Mouse (Mus musculus): ENCODE results near the gene Tph2.

- TF ChIP-seq POLR2A (IDR thresholded peaks at IDR 0.05; ENCODE audit: borderline replicate concordance, control insufficient read depth, low read depth, low read length), result no peak
- TF ChIP-seq CTCF (IDR thresholded peaks at IDR 0.05; ENCODE audit: control insufficient read depth, insufficient read depth, low read length), result no peak
Observed at GRCm38 (mm10) chr10:115181034-115181433, 3.8 kb downstream of the Tph2 start.
